Mouse (Mus musculus): ENCODE results near the gene A830031A19Rik. TPM values are rescaled to one million over a fixed set of nuclear protein-coding genes. Genes with fewer than 3 reads are reported as not detected.

A830031A19Rik gene
- polyA plus RNA-seq, 1 experiment from 2014 or later: not detected

GRCm38 (mm10) chr11:24016049-24016448 lies 58.8 kb downstream of the A830031A19Rik start:
- H3K4me2 ChIP-seq (ENCODE audit: low read depth, low read length): no peak overlapping the region
- ATAC-seq (ENCODE audit: low read depth): peak; percentile 50
- no peak overlapping the region for H3K27ac ChIP-seq (ENCODE audit: low read depth, low read length)
- no peak overlapping the region for H3K9ac ChIP-seq (replicated peaks; ENCODE audit: low read depth, low read length)
- peaks cover 5% of the 10 kb centered on the region; the same call in 1 of the 2 replicates for H3K4me1 ChIP-seq (ENCODE audit: control insufficient read depth, insufficient read depth, low read length)
- no peaks in the 10 kb centered on the region for H3K27me3 ChIP-seq (ENCODE audit: control insufficient read depth, insufficient read depth, low read length)
- H3K36me3 ChIP-seq (ENCODE audit: control insufficient read depth, insufficient read depth, low read length): no peaks in the 10 kb centered on the region
- H3K9me3 ChIP-seq (ENCODE audit: control insufficient read depth, low read length): no peaks in the 10 kb centered on the region
- H3K4me3 ChIP-seq (ENCODE audit: low read depth, low read length): no peak overlapping the region
- 41% methylated on average over 3 of the region's 3 CpGs for WGBS

GRCm38 (mm10) chr11:24014642-24015041 lies 60.2 kb downstream of the A830031A19Rik start:
- Histone ChIP-seq H3K9me3 (ENCODE audit: control insufficient read depth, low read length) (no peaks in the 10 kb centered on the region), H3K27ac (ENCODE audit: low read depth, low read length) (no peak overlapping the region), H3K4me2 (ENCODE audit: low read depth, low read length) (no peak overlapping the region), H3K4me3 (ENCODE audit: low read depth, low read length) (no peak overlapping the region), H3K27me3 (ENCODE audit: control insufficient read depth, insufficient read depth, low read length) (no peaks in the 10 kb centered on the region), H3K4me1 (ENCODE audit: control insufficient read depth, insufficient read depth, low read length) (peaks cover 5% of the 10 kb centered on the region; the same call in 1 of the 2 replicates), H3K36me3 (ENCODE audit: control insufficient read depth, insufficient read depth, low read length) (no peaks in the 10 kb centered on the region), H3K9ac (replicated peaks; ENCODE audit: low read depth, low read length) (no peak overlapping the region)
- 54% methylated on average over 5 of the region's 5 CpGs for WGBS
- no peak for ATAC-seq (ENCODE audit: low read depth)

- Histone ChIP-seq H3K27ac (ENCODE audit: low read depth, low read length) (no peak overlapping the region), H3K36me3 (ENCODE audit: control insufficient read depth, insufficient read depth, low read length) (no peaks in the 10 kb centered on the region), H3K4me1 (ENCODE audit: control insufficient read depth, insufficient read depth, low read length) (peaks cover 5% of the 10 kb centered on the region; the same call in 1 of the 2 replicates), H3K9ac (replicated peaks; ENCODE audit: low read depth, low read length) (no peak overlapping the region), H3K4me2 (ENCODE audit: low read depth, low read length) (no peak overlapping the region), H3K27me3 (ENCODE audit: control insufficient read depth, insufficient read depth, low read length) (no peaks in the 10 kb centered on the region), H3K4me3 (ENCODE audit: low read depth, low read length) (no peak overlapping the region), H3K9me3 (ENCODE audit: control insufficient read depth, low read length) (no peaks in the 10 kb centered on the region)
- no peak for ATAC-seq (ENCODE audit: low read depth)
- WGBS: 87% methylated on average over 1 of the region's 1 CpGs
These were observed 62.6 kb downstream of the A830031A19Rik start for GRCm38 (mm10) chr11:24012301-24012700.

- WGBS: 95% methylated on average over 5 of the region's 5 CpGs
These were observed 65.9 kb downstream of the A830031A19Rik start for GRCm38 (mm10) chr11:24008976-24009375.

GRCm38 (mm10) chr11:24008244-24008643 lies 66.6 kb downstream of the A830031A19Rik start:
- no peak overlapping the region for H3K4me3 ChIP-seq (ENCODE audit: low read depth, low read length)
- no peaks in the 10 kb centered on the region for H3K27me3 ChIP-seq (ENCODE audit: control insufficient read depth, insufficient read depth, low read length)
- 42% methylated on average over 5 of the region's 5 CpGs for WGBS
- H3K4me1 ChIP-seq (ENCODE audit: control insufficient read depth, insufficient read depth, low read length): no peaks in the 10 kb centered on the region
- no peak overlapping the region for H3K27ac ChIP-seq (ENCODE audit: low read depth, low read length)
- H3K4me2 ChIP-seq (ENCODE audit: low read depth, low read length): no peak overlapping the region
- no peaks in the 10 kb centered on the region for H3K36me3 ChIP-seq (ENCODE audit: control insufficient read depth, insufficient read depth, low read length)
- H3K9ac ChIP-seq (replicated peaks; ENCODE audit: low read depth, low read length): no peak overlapping the region
- ATAC-seq (ENCODE audit: low read depth): no peak
- H3K9me3 ChIP-seq (ENCODE audit: control insufficient read depth, low read length): no peaks in the 10 kb centered on the region

More at GRCm38 (mm10) chr11:24008976-24009375, 65.9 kb downstream of the A830031A19Rik start:
- Histone ChIP-seq H3K27ac (ENCODE audit: low read depth, low read length) (no peak overlapping the region), H3K4me1 (ENCODE audit: control insufficient read depth, insufficient read depth, low read length) (no peaks in the 10 kb centered on the region), H3K27me3 (ENCODE audit: control insufficient read depth, insufficient read depth, low read length) (no peaks in the 10 kb centered on the region), H3K4me2 (ENCODE audit: low read depth, low read length) (no peak overlapping the region), H3K36me3 (ENCODE audit: control insufficient read depth, insufficient read depth, low read length) (no peaks in the 10 kb centered on the region), H3K9me3 (ENCODE audit: control insufficient read depth, low read length) (no peaks in the 10 kb centered on the region), H3K9ac (replicated peaks; ENCODE audit: low read depth, low read length) (no peak overlapping the region), H3K4me3 (ENCODE audit: low read depth, low read length) (no peak overlapping the region)
- ATAC-seq (ENCODE audit: low read depth): no peak

- no peak overlapping the region for H3K4me3 ChIP-seq (ENCODE audit: low read depth, low read length)
- no peak overlapping the region for H3K9ac ChIP-seq (replicated peaks; ENCODE audit: low read depth, low read length)
- 85% methylated on average over 15 of the region's 15 CpGs for WGBS
- H3K27ac ChIP-seq (ENCODE audit: low read depth, low read length): no peak overlapping the region
- no peaks in the 10 kb centered on the region for H3K4me1 ChIP-seq (ENCODE audit: control insufficient read depth, insufficient read depth, low read length)
- H3K4me2 ChIP-seq (ENCODE audit: low read depth, low read length): no peak overlapping the region
- no peaks in the 10 kb centered on the region for H3K27me3 ChIP-seq (ENCODE audit: control insufficient read depth, insufficient read depth, low read length)
- no peaks in the 10 kb centered on the region for H3K36me3 ChIP-seq (ENCODE audit: control insufficient read depth, insufficient read depth, low read length)
- ATAC-seq (ENCODE audit: low read depth): no peak
- no peaks in the 10 kb centered on the region for H3K9me3 ChIP-seq (ENCODE audit: control insufficient read depth, low read length)
These were observed 69.3 kb downstream of the A830031A19Rik start for GRCm38 (mm10) chr11:24005445-24006156.

GRCm38 (mm10) chr11:24000675-24001074 lies 74.2 kb downstream of the A830031A19Rik start:
- H3K27me3 ChIP-seq (ENCODE audit: control insufficient read depth, insufficient read depth, low read length): no peaks in the 10 kb centered on the region
- H3K4me3 ChIP-seq (ENCODE audit: low read depth, low read length): no peak overlapping the region
- no peaks in the 10 kb centered on the region for H3K36me3 ChIP-seq (ENCODE audit: control insufficient read depth, insufficient read depth, low read length)
- no peak overlapping the region for H3K27ac ChIP-seq (ENCODE audit: low read depth, low read length)
- H3K9ac ChIP-seq (replicated peaks; ENCODE audit: low read depth, low read length): no peak overlapping the region
- WGBS: 74% methylated on average over 7 of the region's 7 CpGs
- H3K4me1 ChIP-seq (ENCODE audit: control insufficient read depth, insufficient read depth, low read length): no peaks in the 10 kb centered on the region
- ATAC-seq (ENCODE audit: low read depth): no peak
- no peaks in the 10 kb centered on the region for H3K9me3 ChIP-seq (ENCODE audit: control insufficient read depth, low read length)
- H3K4me2 ChIP-seq (ENCODE audit: low read depth, low read length): no peak overlapping the region

Small RNA genes lying within 50 kb of the gene (microRNA-seq; reads per million reads assigned to microRNA genes)
- gene Gm44381: not detected

Other genes starting within 250 kb of the A830031A19Rik start
- 23.9 and 24.9 TPM in 2 replicates for gene Papolg, start 179.8 kb downstream of the A830031A19Rik start, polyA plus RNA-seq (2014; fragmentation: Nextera tagmentation; extraction: Ambion mirVana)
- 143 and 145 TPM in 2 replicates for gene Bcl11a, start 3.0 kb upstream of the A830031A19Rik start, polyA plus RNA-seq (2014; fragmentation: Nextera tagmentation; extraction: Ambion mirVana)

Data from neural tube, embryonic 14.5 days (tissue).